9 mouse cellular contexts compared by ENCODE assay signal in genomic region chr17:87302014-87302794, GRCm38 (mm10). TPM values are rescaled to one million over a fixed set of nuclear protein-coding genes. Genes with fewer than 3 reads are reported as not detected.
DNase-seq lines count a peak whose midpoint lies in the region; ATAC-seq and TF ChIP-seq lines count a peak whose summit lies in the region.
"Had no signal": no experiment of that assay in that cellular context is flagged by ENCODE, and none has a peak within 500 bp of the region (broad histone marks: within the 10 kb centered on the region; RNA-seq: fewer than 3 reads in every experiment).

No protein-coding gene starts in this region.

- H3K27me3 ChIP-seq in heart, embryonic 11.5 days (ENCODE audit: control insufficient read depth, insufficient read depth, low read length) = no peaks in the 10 kb centered on the region
- H3K27me3 ChIP-seq in G1E (ENCODE audit: insufficient read depth, low read length) = no peaks in the 10 kb centered on the region
- no peaks in the 10 kb centered on the region for H3K27me3 ChIP-seq in heart, embryonic 12.5 days (replicated peaks)

- no peaks in the 10 kb centered on the region for H3K36me3 ChIP-seq in heart, embryonic 11.5 days (ENCODE audit: control insufficient read depth, insufficient read depth, low read length)
- peaks cover 84% of the 10 kb centered on the region for H3K36me3 ChIP-seq in G1E (replicated peaks)
- H3K36me3 ChIP-seq in heart, embryonic 12.5 days = no peaks in the 10 kb centered on the region
- H3K36me3 ChIP-seq in macrophage (ENCODE audit: inconsistent target) = no peaks in the 10 kb centered on the region

- TF ChIP-seq CTCF in G1E (IDR thresholded peaks at IDR 0.05; ENCODE audit: low read depth, low read length) = no peak

- no peak overlapping the region for H3K4me3 ChIP-seq in heart, embryonic 11.5 days (ENCODE audit: low read depth, low read length)
- H3K4me3 ChIP-seq in G1E (ENCODE audit: low read depth, low read length) (no peak overlapping the region), macrophage (ENCODE audit: inconsistent target) (no peak overlapping the region)
- H3K4me3 ChIP-seq in heart, embryonic 12.5 days = no peak overlapping the region

- H3K9ac ChIP-seq in heart, embryonic 11.5 days (ENCODE audit: low read depth, low read length) = no peak overlapping the region
- no peak overlapping the region for H3K9ac ChIP-seq in heart, embryonic 12.5 days

- H3K4me2 ChIP-seq in heart, embryonic 11.5 days = no peak overlapping the region
- H3K4me2 ChIP-seq in heart, embryonic 12.5 days = no peak overlapping the region

- ATAC-seq in heart, embryonic 11.5 days (replicated peaks; ENCODE audit: insufficient number of reproducible peaks, low FRiP score, low TSS enrichment) = no peak
- ATAC-seq in G1E (ENCODE audit: extremely low read depth, insufficient number of reproducible peaks, low FRiP score, poor library complexity, severe bottlenecking) = peak; percentile 64; the same call in 1 of the 2 replicates
- ATAC-seq in heart, embryonic 12.5 days (ENCODE audit: insufficient number of reproducible peaks, low FRiP score) = no peak
- no peak for ATAC-seq in erythroblast, adult 5-6 weeks (replicated peaks; ENCODE audit: low FRiP score, poor library complexity, severe bottlenecking)

- peak; percentile 52 to 63 for DNase-seq in heart, adult 18-20 months
- DNase-seq in G1E (ENCODE audit: low spot score) = no peak
- DNase-seq in testis, postnatal 14 days (ENCODE audit: low spot score) = no peak
- DNase-seq in thymus, postnatal 25 days = no peak
- DNase-seq: cerebellum, adult 9-11 months had no signal

- no peak overlapping the region; the same call in 1 of the 2 replicates for H3K27ac ChIP-seq in heart, embryonic 11.5 days (ENCODE audit: low read depth, low read length)
- H3K27ac ChIP-seq in heart, embryonic 12.5 days (ENCODE audit: poor library complexity, severe bottlenecking) = 0 out of 2 replicates have a peak overlapping the region, but pooled peaks have one; percentile 37
- peak overlapping the region; percentile 94 for H3K27ac ChIP-seq in macrophage

- no peaks in the 10 kb centered on the region for H3K9me3 ChIP-seq in heart, embryonic 11.5 days (replicated peaks; ENCODE audit: control insufficient read depth, low read length)
- H3K9me3 ChIP-seq in G1E (replicated peaks) = no peaks in the 10 kb centered on the region
- no peaks in the 10 kb centered on the region for H3K9me3 ChIP-seq in heart, embryonic 12.5 days (replicated peaks)

- H3K79me2 ChIP-seq in macrophage (ENCODE audit: inconsistent target) = peaks cover 61% of the 10 kb centered on the region

- peaks cover 7% of the 10 kb centered on the region for H3K4me1 ChIP-seq in heart, embryonic 11.5 days (ENCODE audit: control insufficient read depth, insufficient read depth, low read length)
- H3K4me1 ChIP-seq in G1E (ENCODE audit: insufficient read depth, low read depth, low read length) = peaks cover 22% of the 10 kb centered on the region
- H3K4me1 ChIP-seq in heart, embryonic 12.5 days (replicated peaks) = peaks cover 25% of the 10 kb centered on the region

- 51% methylated on average over 13 of the region's 13 CpGs for WGBS in heart, embryonic 11.5 days (ENCODE audit: insufficient replicate concordance)
- WGBS in heart, embryonic 12.5 days = 48% methylated on average over 13 of the region's 13 CpGs
- 3% methylated on average over 13 of the region's 13 CpGs for WGBS in macrophage (ENCODE audit: missing documents)

RNA-seq across cellular contexts. Expression of gene Ttc7, which starts 19.5 kb away (rescaled TPM):
- 10 to 100 TPM; 26.2 to 32.1 TPM for total RNA-seq in heart, adult 18-20 months (2021)
- 1.4 and 1.9 TPM in 2 replicates for polyA plus RNA-seq in heart, embryonic 11.5 days (2014; fragmentation: Nextera tagmentation; extraction: Ambion mirVana)
- total RNA-seq in G1E (2014; fragmentation: Nextera tagmentation) (26.2 and 34.8 TPM in 2 replicates), G1E (2017) (19.6 and 21.1 TPM in 2 replicates)
- polyA plus RNA-seq in G1E (2012) (43.5 and 48.8 TPM in 2 replicates), macrophage (2018) (61.6 to 83.0 TPM (median 63.6 TPM) in 3 replicates)
- polyA plus RNA-seq in heart, embryonic 12.5 days (2016; fragmentation: Nextera tagmentation; extraction: Ambion mirVana) = 2.4 and 3.2 TPM in 2 replicates
- 100 to 1,000 TPM in 8 of 26 experiments, 10 to 100 TPM in 18; 23.2 to 147 (median 72.3) TPM for total RNA-seq in macrophage (2018; cell fraction: chromatin; rRNA removed)
- total RNA-seq in macrophage (2018; cell fraction: cytosol; rRNA removed) = 100 to 1,000 TPM in 5 of 26 experiments, 10 to 100 TPM in 21; 52.8 to 109 (median 71.9) TPM
- total RNA-seq in macrophage (2018; cell fraction: nucleus; rRNA removed) = 100 to 1,000 TPM in 6 of 26 experiments, 10 to 100 TPM in 20; 39.5 to 126 (median 74.2) TPM
- 17.9 and 19.0 TPM in 2 replicates for total RNA-seq in erythroblast, adult 5-6 weeks (2015; ENCODE audit: low replicate concordance)
- total RNA-seq in erythroblast, adult 5-6 weeks (2017; ENCODE audit: low replicate concordance) = 16.3 and 35.7 TPM in 2 replicates

RNA-seq across cellular contexts. Expression of gene Mcfd2, which starts 36.5 kb away (rescaled TPM):
- total RNA-seq in heart, adult 18-20 months (2021) = 10 to 100 TPM; 55.6 to 60.2 TPM
- 69.7 and 83.5 TPM in 2 replicates for polyA plus RNA-seq in heart, embryonic 11.5 days (2014; fragmentation: Nextera tagmentation; extraction: Ambion mirVana)
- 11.0 and 15.4 TPM in 2 replicates for total RNA-seq in G1E (2014; fragmentation: Nextera tagmentation)
- 34.4 and 34.6 TPM in 2 replicates for total RNA-seq in G1E (2017)
- polyA plus RNA-seq in G1E (2012) = 4.0 and 5.3 TPM in 2 replicates
- polyA plus RNA-seq in heart, embryonic 12.5 days (2016; fragmentation: Nextera tagmentation; extraction: Ambion mirVana) = 68.8 and 70.8 TPM in 2 replicates
- total RNA-seq in macrophage (2018; cell fraction: chromatin; rRNA removed) = 100 to 1,000 TPM in 5 of 26 experiments, 10 to 100 TPM in 21; 25.7 to 173 (median 52.5) TPM
- 100 to 1,000 TPM; 132 to 231 (median 175) TPM for total RNA-seq in macrophage (2018; cell fraction: cytosol; rRNA removed)
- 100 to 1,000 TPM in 19 of 26 experiments, 10 to 100 TPM in 7; 31.8 to 178 (median 121) TPM for total RNA-seq in macrophage (2018; cell fraction: nucleus; rRNA removed)
- polyA plus RNA-seq in macrophage (2018) = 156 to 279 TPM (median 184 TPM) in 3 replicates
- total RNA-seq in erythroblast, adult 5-6 weeks (2015; ENCODE audit: low replicate concordance) = 7.5 and 14.2 TPM in 2 replicates
- total RNA-seq in erythroblast, adult 5-6 weeks (2017; ENCODE audit: low replicate concordance) = 12.3 and 15.8 TPM in 2 replicates

Comparison
In these comparisons a context has a peak if more than half of its experiments do, and no peak if none do; other contexts are left out.
1. DNase-seq: peak in heart, adult 18-20 months (2 of 2); none in G1E (single experiment), testis, postnatal 14 days (single experiment) and thymus, postnatal 25 days (single experiment).
2. RNA of gene Ttc7, which starts 19.5 kb away (polyA plus RNA-seq): 61.6 to 83.0 TPM in macrophage and 43.5 to 48.8 TPM in G1E; 2.4 to 3.2 TPM in heart, embryonic 12.5 days and 1.4 to 1.9 TPM in heart, embryonic 11.5 days; every median in the first group is over 10 times any median in the second.
3. RNA of gene Mcfd2, which starts 36.5 kb away (polyA plus RNA-seq): 156 to 279 TPM in macrophage, 68.8 to 70.8 TPM in heart, embryonic 12.5 days and 69.7 to 83.5 TPM in heart, embryonic 11.5 days; 4.0 to 5.3 TPM in G1E; every median in the first group is over 10 times any median in the second.